Mouse (Mus musculus): Measurements from ENCODE around the gene Trpm3.
A peak's percentile ranks its signal among the peaks of the same experiment; 100 is the strongest.

Gene Trpm3

GRCm38 (mm10) chr19:22138590-22139421 lies at the start of gene Trpm3:
Gene Trpm3 (plus strand): TSS chr19:22139046.
- DNase-seq, result peak; percentile 17

GRCm38 (mm10) chr19:22100582-22100981 lies 38.3 kb upstream of the Trpm3 start:
- DNase-seq, result no peak

GRCm38 (mm10) chr19:22103865-22104264 lies 35.0 kb upstream of the Trpm3 start:
- DNase-seq, result no peak

GRCm38 (mm10) chr19:22104848-22105484 lies 33.9 kb upstream of the Trpm3 start:
- DNase-seq, result no peak

- no peak for DNase-seq
These were observed 33.2 kb upstream of the Trpm3 start for GRCm38 (mm10) chr19:22105648-22106047.

GRCm38 (mm10) chr19:22108893-22109463 lies 29.9 kb upstream of the Trpm3 start:
- DNase-seq, result no peak

- no peak for DNase-seq
These were observed 17.9 kb upstream of the Trpm3 start for GRCm38 (mm10) chr19:22120976-22121375.

GRCm38 (mm10) chr19:22121631-22122030 lies 17.2 kb upstream of the Trpm3 start:
- no peak for DNase-seq

- DNase-seq, result no peak
These were observed 6.2 kb upstream of the Trpm3 start for GRCm38 (mm10) chr19:22132626-22133025.

GRCm38 (mm10) chr19:22178549-22178948 lies 39.7 kb downstream of the Trpm3 start:
- no peak for DNase-seq

GRCm38 (mm10) chr19:22179017-22179416 lies 40.2 kb downstream of the Trpm3 start:
- no peak for DNase-seq

- DNase-seq, result no peak
These were observed 41.3 kb downstream of the Trpm3 start for GRCm38 (mm10) chr19:22180136-22180535.

GRCm38 (mm10) chr19:22189716-22190115 lies 50.9 kb downstream of the Trpm3 start:
- DNase-seq, result no peak

GRCm38 (mm10) chr19:22222520-22222919 lies 83.7 kb downstream of the Trpm3 start:
- DNase-seq, result no peak

- DNase-seq, result no peak
These were observed 95.3 kb downstream of the Trpm3 start for GRCm38 (mm10) chr19:22234187-22234586.

- DNase-seq, result no peak
These were observed 110.2 kb downstream of the Trpm3 start for GRCm38 (mm10) chr19:22249076-22249475.

- no peak for DNase-seq
These were observed 134.1 kb downstream of the Trpm3 start for GRCm38 (mm10) chr19:22272916-22273315.

- DNase-seq, result no peak
These were observed 145.8 kb downstream of the Trpm3 start for GRCm38 (mm10) chr19:22284651-22285050.

- no peak for DNase-seq
These were observed 153.8 kb downstream of the Trpm3 start for GRCm38 (mm10) chr19:22292671-22293070.

GRCm38 (mm10) chr19:22300906-22301305 lies 162.1 kb downstream of the Trpm3 start:
- DNase-seq, result no peak

GRCm38 (mm10) chr19:22303021-22303951 lies 164.4 kb downstream of the Trpm3 start:
- DNase-seq, result no peak

GRCm38 (mm10) chr19:22303952-22304655 lies 165.3 kb downstream of the Trpm3 start:
- peak; percentile 82 for DNase-seq
